Mouse (Mus musculus): ENCODE results near the gene Tmcc3.

Gene Tmcc3

DNA sequence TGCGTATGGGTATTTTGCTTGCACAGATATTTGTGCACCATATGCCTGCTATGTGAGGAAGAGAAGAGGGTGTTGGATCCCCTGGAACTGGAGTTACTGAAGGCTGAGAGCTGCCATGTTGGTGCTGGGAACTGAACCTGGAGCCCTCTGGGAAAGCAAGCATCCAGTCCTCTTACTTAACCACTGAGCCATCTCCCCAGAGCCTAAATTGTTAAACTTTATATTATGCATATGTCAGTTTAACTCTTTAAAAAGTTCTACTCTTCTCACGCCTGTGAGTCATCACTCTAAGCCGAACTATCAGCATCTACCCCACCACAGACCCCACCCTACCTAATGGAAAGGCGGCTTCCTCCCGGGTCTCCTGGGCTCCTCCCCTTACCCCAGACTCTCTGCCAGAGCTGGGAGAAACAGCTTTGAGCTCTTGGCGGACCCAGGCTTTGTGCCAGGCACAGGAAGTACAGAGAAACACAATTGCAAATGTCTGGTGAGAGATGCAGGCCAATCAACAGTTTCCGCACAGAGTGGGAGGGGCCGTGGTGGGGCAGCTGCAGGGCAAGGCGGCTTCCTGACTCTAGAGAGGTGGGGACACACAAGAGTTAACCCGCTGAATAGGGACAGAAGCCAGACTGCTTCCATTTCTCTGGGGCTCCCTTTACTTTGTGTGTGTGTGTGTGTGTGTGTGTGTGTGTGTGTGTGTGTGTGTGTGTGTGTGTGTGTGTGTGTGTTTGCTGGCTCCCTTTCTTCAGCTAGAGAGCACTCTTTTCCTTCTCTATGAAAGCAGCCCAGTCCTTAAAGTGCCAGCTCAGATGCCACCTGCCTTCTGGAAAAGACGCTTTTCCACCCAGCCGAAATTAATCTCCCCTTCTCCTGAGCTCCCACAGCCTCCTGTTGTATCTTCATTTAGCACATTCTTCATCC, 114.5 kb downstream of the Tmcc3 start:
- DNase-seq: peak; percentile 39 to 46

DNA sequence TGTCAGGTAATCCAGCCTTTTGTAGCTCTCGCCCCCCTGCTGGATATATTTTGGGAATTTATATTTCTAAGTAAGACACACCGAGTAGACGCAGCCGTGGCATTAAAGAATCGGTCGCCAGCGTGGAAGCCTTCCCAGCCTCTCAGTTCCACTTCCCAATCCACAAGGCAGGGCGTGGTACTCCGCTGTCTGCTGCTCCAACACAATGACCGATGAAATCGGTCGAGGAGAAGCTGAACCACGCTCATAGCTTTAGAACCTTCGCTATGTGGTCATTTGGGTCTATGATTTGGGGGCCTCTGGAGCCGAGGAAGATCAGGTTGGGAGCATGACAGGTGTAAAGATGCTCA, 115.1 kb downstream of the Tmcc3 start:
- no peak for DNase-seq

DNA sequence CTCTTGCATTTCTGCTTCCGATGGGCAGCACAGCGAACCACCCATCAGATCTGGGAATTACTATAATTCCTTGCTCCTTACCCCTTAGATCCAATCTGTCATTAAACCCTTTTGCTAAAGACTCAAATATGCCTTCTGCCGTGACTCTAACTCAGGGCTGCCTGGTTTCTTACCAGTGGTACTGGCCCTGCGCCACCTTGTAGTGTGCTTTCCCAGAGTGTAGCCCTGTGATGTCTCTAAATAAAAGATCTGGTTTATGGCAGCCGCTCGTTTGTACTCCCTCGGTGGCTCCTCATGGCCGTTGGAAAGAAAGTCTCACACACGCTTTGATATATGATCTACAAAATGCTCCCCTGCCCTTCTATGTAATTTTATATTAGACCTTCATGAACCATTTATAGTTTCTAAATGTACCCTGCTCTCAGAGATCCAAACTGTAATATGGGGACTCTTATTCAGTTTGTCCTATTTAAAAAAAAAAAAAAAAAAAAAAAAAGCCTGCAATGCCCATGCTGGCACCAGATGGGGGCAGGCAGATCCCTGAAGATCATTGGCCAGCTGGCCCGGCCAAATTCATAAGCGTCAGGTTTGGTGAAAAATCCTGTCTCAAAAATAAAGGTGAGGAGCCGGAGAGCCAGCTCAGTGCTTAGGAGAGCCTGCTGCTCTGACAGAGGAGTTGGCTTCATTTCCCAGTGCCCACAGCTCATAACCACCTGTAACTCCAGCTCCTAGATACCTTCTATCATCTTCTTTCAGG, 116.6 kb downstream of the Tmcc3 start:
- DNase-seq: peak; percentile 54 to 58

DNA sequence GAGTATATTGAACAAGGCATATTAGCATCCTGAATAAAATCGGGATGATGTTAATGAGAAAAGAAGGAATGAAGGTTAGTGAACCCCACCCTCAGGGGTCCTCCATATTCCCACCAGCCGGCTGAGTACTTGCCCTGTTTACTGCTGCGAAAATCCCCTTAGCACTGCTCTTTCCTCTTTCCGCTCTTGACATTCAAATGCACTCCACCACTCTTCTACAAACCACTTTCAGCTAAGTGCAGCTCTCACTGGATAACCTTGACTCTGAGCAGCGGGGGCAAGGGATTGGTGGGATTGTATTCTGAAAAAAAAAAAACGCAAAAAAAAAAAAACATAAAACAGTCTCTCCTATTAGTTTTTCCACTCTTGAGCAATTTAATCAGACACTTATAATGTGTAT, 118.8 kb downstream of the Tmcc3 start:
- no peak for DNase-seq

DNA sequence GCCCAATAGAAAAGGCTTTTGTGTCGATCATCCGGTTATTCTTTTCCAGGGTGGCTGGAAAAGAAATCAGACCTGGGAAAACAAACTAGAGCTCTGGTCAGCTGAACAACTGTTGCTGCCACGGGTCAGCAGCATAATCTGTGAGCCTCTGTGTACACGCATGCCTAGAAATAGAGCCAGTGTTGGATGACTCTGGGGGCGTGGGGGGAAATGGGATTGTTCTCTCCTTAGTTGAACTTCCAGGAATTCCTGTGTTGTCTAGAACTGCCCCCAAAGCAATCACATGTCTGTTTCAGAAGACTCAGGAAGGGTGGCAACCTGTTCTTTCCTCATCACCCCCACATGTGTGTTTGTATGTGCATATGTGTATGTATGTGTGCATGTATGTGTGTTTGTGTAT, 121.2 kb downstream of the Tmcc3 start:
- DNase-seq: no peak

DNA sequence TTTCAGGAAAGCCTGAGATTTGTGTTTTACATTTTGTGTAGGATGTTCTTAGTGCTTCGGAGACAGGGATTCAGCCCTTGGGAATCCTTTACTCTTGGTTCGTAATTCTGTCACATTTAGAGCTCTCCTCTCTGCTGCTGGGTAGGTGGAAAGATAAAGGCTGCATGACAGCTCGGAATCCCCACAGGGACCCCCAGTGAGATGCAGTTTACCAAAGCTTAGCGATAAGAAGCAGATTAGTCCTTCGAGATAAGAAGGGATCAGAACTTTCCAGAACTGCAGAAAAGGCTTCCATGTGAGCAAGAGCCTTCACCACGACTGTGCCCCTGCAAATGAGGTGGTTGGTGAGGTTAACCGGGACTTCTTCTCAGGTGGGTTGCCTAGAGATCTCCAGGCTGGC, 122.2 kb downstream of the Tmcc3 start:
- DNase-seq: no peak

GRCm38 (mm10) chr10:94442725-94443124, 131.0 kb downstream of the Tmcc3 start:
- no peak for DNase-seq

DNA sequence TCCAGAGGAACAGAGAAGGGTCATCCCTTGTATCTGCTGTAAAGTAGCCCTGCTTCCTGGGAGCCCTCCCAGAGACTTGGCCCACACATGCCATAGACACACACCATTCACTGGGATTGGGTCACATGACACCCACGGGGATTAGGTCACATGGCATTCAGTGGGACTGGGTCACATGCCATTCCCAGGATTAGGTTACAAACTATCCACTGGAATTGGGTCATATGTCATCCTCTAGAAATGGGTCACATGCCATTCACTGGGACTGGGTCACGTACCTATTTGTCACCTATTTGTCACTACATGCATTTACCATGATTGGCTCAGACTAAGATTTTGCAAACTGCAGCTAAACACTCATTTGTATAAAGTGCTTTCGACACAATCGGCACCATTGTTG, 131.7 kb downstream of the Tmcc3 start:
- DNase-seq: no peak

- DNase-seq: no peak
Measured at GRCm38 (mm10) chr10:94445192-94445591, 133.4 kb downstream of the Tmcc3 start.

DNA sequence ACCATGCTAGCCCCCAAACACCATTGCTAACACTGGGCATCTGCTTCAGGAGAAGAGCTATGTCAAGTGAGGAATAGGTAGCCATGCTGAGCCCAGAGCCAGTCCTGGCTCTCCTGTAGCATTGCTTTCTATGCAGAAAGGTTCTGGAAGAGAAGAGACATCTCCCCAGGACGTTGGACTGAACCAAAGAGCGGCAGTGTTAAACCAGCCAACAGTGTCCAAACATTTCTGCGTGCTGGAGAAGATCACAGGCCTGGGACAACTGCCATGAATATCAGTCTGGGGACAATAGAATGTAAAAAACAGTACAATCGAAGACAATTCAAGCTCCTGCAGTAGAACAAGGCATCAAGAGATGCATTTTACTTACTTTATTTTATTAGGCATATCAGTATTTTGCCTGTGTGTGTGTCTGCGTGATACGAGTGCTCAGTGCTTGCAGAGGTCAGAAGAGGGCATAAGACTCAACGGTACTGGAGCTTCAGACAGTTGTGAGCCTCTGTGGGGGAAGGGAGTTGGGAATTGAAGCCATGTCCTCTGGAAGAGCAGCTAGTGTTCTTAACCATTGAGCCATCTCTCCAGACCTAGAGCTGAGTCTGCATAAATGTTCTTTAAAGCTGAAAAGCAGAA, 134.7 kb downstream of the Tmcc3 start:
- peak in 1 of 2 experiments; percentile 26 for DNase-seq

- no peak for DNase-seq
Measured at GRCm38 (mm10) chr10:94449676-94450075, 137.9 kb downstream of the Tmcc3 start.

GRCm38 (mm10) chr10:94450781-94451180, 139.0 kb downstream of the Tmcc3 start:
- no peak for DNase-seq

DNA sequence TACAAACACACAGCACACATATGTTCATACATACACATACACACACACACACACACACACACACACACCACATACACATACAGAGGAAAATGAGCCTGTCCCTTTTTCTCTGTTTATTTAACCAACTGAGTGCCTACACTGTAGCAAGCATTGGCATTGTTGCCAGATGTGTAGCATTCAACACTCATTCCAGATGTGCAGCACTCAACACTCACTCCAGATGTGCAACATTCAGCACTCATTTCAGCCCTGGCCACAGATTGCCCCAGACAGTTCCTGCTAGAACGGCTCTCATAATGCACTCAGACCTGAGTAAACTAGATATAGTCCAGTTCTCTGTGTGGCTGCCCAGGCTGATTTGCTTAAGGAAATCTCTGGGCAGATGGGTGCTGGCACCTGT, 145.7 kb downstream of the Tmcc3 start:
- DNase-seq: no peak

GRCm38 (mm10) chr10:94458690-94459089, 146.9 kb downstream of the Tmcc3 start:
- DNase-seq: no peak

GRCm38 (mm10) chr10:94461378-94461777, 149.6 kb downstream of the Tmcc3 start:
- no peak for DNase-seq

DNA sequence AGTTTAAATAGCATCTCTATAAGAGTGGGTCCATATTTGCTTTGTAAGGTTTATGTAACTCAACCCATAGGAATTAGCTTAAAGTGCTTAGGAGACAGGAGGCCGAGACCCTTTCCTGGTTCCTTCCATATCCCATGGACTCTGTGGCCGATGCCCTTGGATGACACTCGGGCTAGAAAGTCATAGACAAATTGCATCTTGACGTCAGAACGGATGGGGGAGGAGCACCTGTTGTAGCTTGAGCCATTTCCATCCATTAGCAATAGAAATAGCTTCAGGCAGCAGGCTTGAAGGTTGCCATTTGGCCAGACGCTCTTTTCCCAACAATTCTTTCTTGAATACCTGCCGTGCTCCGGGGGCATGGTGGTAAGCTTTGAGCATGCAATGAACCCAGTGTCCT, 150.1 kb downstream of the Tmcc3 start:
- no peak for DNase-seq

GRCm38 (mm10) chr10:94462386-94463064, 150.8 kb downstream of the Tmcc3 start:
- DNase-seq: no peak

DNA sequence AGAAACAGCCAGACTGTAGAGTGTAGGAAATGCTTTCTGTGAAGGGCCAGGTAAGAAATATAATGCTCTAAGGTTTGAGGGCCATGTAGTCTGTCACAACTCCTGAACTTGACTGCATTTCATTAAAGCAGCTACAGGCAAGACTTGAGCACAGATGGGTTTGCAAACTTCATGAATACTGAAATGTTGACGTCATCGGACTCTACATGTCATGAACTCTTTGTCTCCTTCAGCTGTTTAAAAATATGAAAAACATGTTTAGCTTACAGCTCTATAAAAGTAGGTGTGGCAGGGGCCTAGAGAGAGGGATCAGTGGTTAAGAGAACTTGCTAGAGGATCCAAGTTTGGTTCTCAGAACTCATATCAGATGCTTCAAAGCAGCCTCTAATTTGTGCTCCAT, 151.7 kb downstream of the Tmcc3 start:
- no peak for DNase-seq

DNA sequence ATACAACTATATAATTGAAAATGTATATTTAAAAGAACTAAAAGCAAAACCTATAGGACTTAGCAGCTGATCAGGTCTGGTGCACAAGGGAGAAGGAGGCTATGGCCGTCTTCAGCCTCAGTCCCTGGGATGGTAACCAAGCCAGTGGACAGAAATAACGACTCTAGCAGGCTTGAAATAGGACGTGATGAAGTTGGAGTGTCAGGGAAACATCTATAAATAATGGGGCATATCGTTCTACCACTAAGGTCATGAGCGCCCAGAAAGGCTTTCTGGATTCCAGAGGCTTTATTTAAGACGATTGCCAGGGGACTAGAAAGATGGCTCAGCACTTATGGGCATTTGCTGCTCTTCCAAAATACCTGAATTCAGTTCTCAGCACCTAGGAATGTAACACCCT, 153.9 kb downstream of the Tmcc3 start:
- no peak for DNase-seq

DNA sequence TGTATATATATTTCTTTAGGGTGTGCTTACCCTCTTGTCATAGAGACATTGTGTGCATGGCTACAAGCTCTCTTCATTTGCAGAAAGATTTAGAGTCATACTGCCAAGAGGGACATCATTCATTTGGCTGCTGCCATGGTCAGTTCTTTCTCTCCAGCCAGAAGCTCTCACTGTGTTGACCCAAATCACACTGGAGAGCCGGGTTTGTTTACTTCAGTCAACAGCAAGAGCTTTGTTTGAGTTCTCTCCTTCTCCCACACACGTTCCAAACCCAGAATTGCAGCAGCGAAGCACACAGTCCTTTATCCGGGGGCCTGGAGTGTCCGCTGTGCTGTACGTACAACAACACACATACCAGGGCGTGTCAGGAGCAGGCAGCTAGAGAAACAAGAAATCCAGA, 154.6 kb downstream of the Tmcc3 start:
- DNase-seq: peak in 1 of 2 experiments; percentile 10

GRCm38 (mm10) chr10:94471487-94471886, 159.7 kb downstream of the Tmcc3 start:
- DNase-seq: no peak

- DNase-seq: no peak
Measured at GRCm38 (mm10) chr10:94473501-94473900, 161.8 kb downstream of the Tmcc3 start.

DNA sequence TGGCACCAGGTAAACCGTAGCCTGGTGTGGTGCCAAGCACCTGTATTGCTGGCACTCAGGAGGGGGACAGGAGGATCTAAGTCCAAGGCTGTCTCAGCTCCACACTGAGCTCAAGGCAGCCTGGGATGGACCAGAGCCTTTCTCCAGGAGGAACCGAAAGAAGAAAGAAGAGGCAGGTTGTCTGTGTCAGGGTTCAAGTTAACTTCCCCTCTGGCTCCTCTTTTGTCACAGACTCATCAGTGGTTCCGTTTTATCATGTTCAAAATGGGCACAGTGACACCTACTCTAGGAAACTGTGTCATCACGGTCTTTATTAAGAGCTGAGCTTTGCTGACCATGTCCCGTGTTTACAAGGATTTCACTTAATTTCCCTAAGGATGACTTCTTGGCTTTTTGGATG, 162.4 kb downstream of the Tmcc3 start:
- DNase-seq: no peak
